ENCODE assay signal across 11 mouse cellular contexts in genomic region chr4:43965856-43966535, GRCm38 (mm10). TPM values are rescaled to one million over a fixed set of nuclear protein-coding genes. Genes with fewer than 3 reads are reported as not detected.
DNase-seq lines count a peak whose midpoint lies in the region; ATAC-seq and TF ChIP-seq lines count a peak whose summit lies in the region.
"Had no signal": no experiment of that assay in that cellular context is flagged by ENCODE, and none has a peak within 500 bp of the region (broad histone marks: within the 10 kb centered on the region; RNA-seq: fewer than 3 reads in every experiment).

No protein-coding gene starts in this region.

- no peaks in the 10 kb centered on the region for H3K9me3 ChIP-seq in liver, embryonic 15.5 days (replicated peaks)

- H3ac ChIP-seq in myocyte (ENCODE audit: control insufficient read depth, insufficient read length): no peak overlapping the region

- ATAC-seq in liver, embryonic 15.5 days (ENCODE audit: insufficient read depth): no peak
- ATAC-seq: forebrain, embryonic 16.5 days had no signal

- no peak for TF ChIP-seq POLR2A in myocyte (IDR thresholded peaks at IDR 0.05; ENCODE audit: insufficient read length, low read depth)

- DNase-seq in gastrocnemius, adult 18-20 months (ENCODE audit: low spot score): peak; percentile 39
- DNase-seq in gastrocnemius, adult 8-10 months (ENCODE audit: low spot score in 2 of 2): no peak
- peak; percentile 30 for DNase-seq in adipocyte (ENCODE audit: low spot score)
- DNase-seq in neural tube, embryonic 10.5 days (ENCODE audit: extremely low spot score, low spot score): no peak
- no peak for DNase-seq in kidney, postnatal 10 days
- DNase-seq in kidney, postnatal 25 days: no peak
- DNase-seq: right cerebral cortex, postnatal 25 days had no signal

- H3K27me3 ChIP-seq in liver, embryonic 15.5 days: no peaks in the 10 kb centered on the region
- no peaks in the 10 kb centered on the region for H3K27me3 ChIP-seq in myocyte (ENCODE audit: control insufficient read depth, insufficient read depth, insufficient read length)

- 52% methylated on average over 7 of the region's 7 CpGs for WGBS in liver, embryonic 15.5 days (ENCODE audit: insufficient replicate concordance)

- peaks cover 96% of the 10 kb centered on the region for H3K4me1 ChIP-seq in liver, embryonic 15.5 days (replicated peaks)

- H3K79me2 ChIP-seq in myocyte (ENCODE audit: control insufficient read depth, insufficient read depth): peaks cover 77% of the 10 kb centered on the region

- peaks cover 12% of the 10 kb centered on the region for H3K36me3 ChIP-seq in liver, embryonic 15.5 days (replicated peaks)
- peaks cover 9% of the 10 kb centered on the region for H3K36me3 ChIP-seq in myocyte (ENCODE audit: control insufficient read depth, insufficient read depth)

- no peak overlapping the region for H3K4me3 ChIP-seq in liver, embryonic 15.5 days (replicated peaks)
- no peak overlapping the region for H3K4me3 ChIP-seq in myocyte

- peak overlapping the region; percentile 87 for H3K27ac ChIP-seq in liver, embryonic 15.5 days (replicated peaks)

- H3K4me2 ChIP-seq in liver, embryonic 15.5 days: peak overlapping the region; percentile 81
- peak overlapping the region; percentile 28 for H3K4me2 ChIP-seq in myocyte (ENCODE audit: low read depth)

- H3K9ac ChIP-seq in liver, embryonic 15.5 days: 0 out of 2 replicates have a peak overlapping the region, but pooled peaks have one; percentile 1

TF ChIP-seq in myocyte, 11 proteins besides CTCF, POLR2A, EP300 and RAD21:
- TF ChIP-seq TCF3 (IDR thresholded peaks at IDR 0.05; ENCODE audit: insufficient read length, low read depth) (no peak), CEBPB (IDR thresholded peaks at IDR 0.05; ENCODE audit: insufficient read depth, poor library complexity, severe bottlenecking) (no peak), POLR2AphosphoS2 (IDR thresholded peaks at IDR 0.05; ENCODE audit: insufficient read length, low read depth) (no peak), USF1 (IDR thresholded peaks at IDR 0.05; ENCODE audit: low read depth) (no peak), REST (IDR thresholded peaks at IDR 0.05; ENCODE audit: insufficient read depth, insufficient read length) (no peak), MYOD1 (IDR thresholded peaks at IDR 0.05; ENCODE audit: control insufficient read depth in 1 of 3, insufficient read length in 2 of 3, low read depth in 2 of 3) (no peak), MAX (IDR thresholded peaks at IDR 0.05; ENCODE audit: low read depth) (no peak), MYOG (IDR thresholded peaks at IDR 0.05; ENCODE audit: control insufficient read depth in 1 of 3, insufficient read depth in 1 of 3, insufficient read length in 2 of 3, low read depth in 2 of 3) (no peak), TCF12 (IDR thresholded peaks at IDR 0.05; ENCODE audit: insufficient read depth, poor library complexity, severe bottlenecking) (no peak), E2F4 (IDR thresholded peaks at IDR 0.05; ENCODE audit: insufficient read depth) (no peak), SRF (IDR thresholded peaks at IDR 0.05; ENCODE audit: control insufficient read depth, insufficient read length, low read depth) (no peak)

RNA-seq across cellular contexts. Expression of gene Glipr2, which starts 8.8 kb away (rescaled TPM):
- total RNA-seq in gastrocnemius, adult 18-20 months (2021): 1 to 10 TPM; 1.8 to 2.5 TPM
- total RNA-seq in gastrocnemius, adult 8-10 months (2022): 1 to 10 TPM in 2 of 4 experiments, under 1 TPM in 2; 0.58 to 1.8 (median 1.1) TPM
- polyA plus RNA-seq in liver, embryonic 15.5 days (2015; fragmentation: Nextera tagmentation; extraction: Ambion mirVana): 51.3 and 56.4 TPM in 2 replicates
- 113 TPM for polyA plus RNA-seq in myocyte (2012; fragmentation: generic; extraction: Trizol)

RNA-seq across cellular contexts. Expression of gene Ccin, which starts 17.3 kb away (rescaled TPM):
- not detected for total RNA-seq in gastrocnemius, adult 18-20 months (2021)
- total RNA-seq in gastrocnemius, adult 8-10 months (2022): not detected
- polyA plus RNA-seq in liver, embryonic 15.5 days (2015; fragmentation: Nextera tagmentation; extraction: Ambion mirVana): not detected in 2 replicates
- 0.22 TPM for polyA plus RNA-seq in myocyte (2012; fragmentation: generic; extraction: Trizol)
- total RNA-seq: layer of hippocampus, postnatal 10 days had no signal
- polyA plus RNA-seq: forebrain, embryonic 16.5 days had no signal

RNA-seq across cellular contexts. Expression of gene Clta, which starts 38.3 kb away (rescaled TPM):
- total RNA-seq in gastrocnemius, adult 18-20 months (2021): 10 to 100 TPM; 48.4 to 58.3 TPM
- 10 to 100 TPM; 41.3 to 51.1 (median 46.3) TPM for total RNA-seq in gastrocnemius, adult 8-10 months (2022)
- 117 and 119 TPM in 2 replicates for polyA plus RNA-seq in liver, embryonic 15.5 days (2015; fragmentation: Nextera tagmentation; extraction: Ambion mirVana)
- polyA plus RNA-seq in myocyte (2012; fragmentation: generic; extraction: Trizol): 273 TPM

Comparison
In these comparisons a context has a peak if more than half of its experiments do, and no peak if none do; other contexts are left out.
1. DNase-seq: peak in gastrocnemius, adult 18-20 months (single experiment) and adipocyte (single experiment); none in gastrocnemius, adult 8-10 months (0 of 2), neural tube, embryonic 10.5 days (single experiment), kidney, postnatal 10 days (single experiment) and kidney, postnatal 25 days (0 of 2).